Mouse (Mus musculus) megakaryocyte, embryonic 14.5 days (primary cell): Measurements from ENCODE around the gene Slfn5. TPM values are rescaled to one million over a fixed set of nuclear protein-coding genes. Genes with fewer than 3 reads are reported as not detected.
"Not testable (repeated sequence)": the region's sequence is repeated elsewhere in the genome, so short reads cannot be mapped to it uniquely, and the experiment has no call there.

Source experiments
- H3K27me3 ChIP-seq: replicated peaks from 2 replicates; pipeline ENCODE3; 2012; ENCODE audit warnings: inconsistent platforms
- H3K36me3 ChIP-seq: replicated peaks from 2 replicates; pipeline ENCODE3; 2012; ENCODE audit warnings: low read length, inconsistent platforms, mixed read lengths
- H3K4me1 ChIP-seq: 2 replicates; pipeline ENCODE4 v1.6.1; 2012; ENCODE audit warnings: inconsistent platforms
- H3K4me3 ChIP-seq: replicated peaks from 2 replicates; pipeline ENCODE3; 2012; ENCODE audit warnings: moderate library complexity, mild to moderate bottlenecking, inconsistent platforms
- H3K9me3 ChIP-seq: 2 replicates; pipeline ENCODE4 v1.6.1; 2012; ENCODE audit warnings: inconsistent platforms
- FLI1 ChIP-seq: IDR thresholded peaks from 2 replicates; pipeline ENCODE4 v1.6.1; 2012; ENCODE audit warnings: low read length, inconsistent platforms, mixed read lengths
- GATA1 ChIP-seq: IDR thresholded peaks from 3 replicates; pipeline ENCODE4 v1.6.1; 2012; ENCODE audit warnings: mixed read lengths, low read length, inconsistent platforms, borderline replicate concordance
- polyA plus RNA-seq: library from polyadenylated mRNA; stranded (reverse); fragments of >175 nt; gene quantifications from 2 replicates; pipeline ENCODE4 v1.2.3, GENCODE M21; 2012; ENCODE audit warnings: low replicate concordance; ENCODE audit not compliant: insufficient read depth

The Slfn5 gene
- polyA plus RNA-seq, 1 experiment: 1.5 TPM

- Histone ChIP-seq H3K4me3 (no peak overlapping the region), H3K36me3 (no peaks in the 10 kb centered on the region)
- no peak for TF ChIP-seq FLI1
- no peak for TF ChIP-seq GATA1
These were observed 19.8 kb downstream of the Slfn5 start for GRCm38 (mm10) chr11:82970712-82971589.

GRCm38 (mm10) chr11:82971590-82971974, 20.4 kb downstream of the Slfn5 start:
- no peaks in the 10 kb centered on the region for H3K36me3 ChIP-seq
- peaks cover 6% of the 10 kb centered on the region for H3K27me3 ChIP-seq
- TF ChIP-seq FLI1: no peak
- no peak for TF ChIP-seq GATA1
- H3K4me1 ChIP-seq: peaks cover 23% of the 10 kb centered on the region
- H3K9me3 ChIP-seq: no peaks in the 10 kb centered on the region
- no peak overlapping the region for H3K4me3 ChIP-seq

More at GRCm38 (mm10) chr11:82970712-82971589, 19.8 kb downstream of the Slfn5 start:
- H3K27me3 ChIP-seq: peaks cover 6% of the 10 kb centered on the region
- H3K9me3 ChIP-seq: no peaks in the 10 kb centered on the region
- H3K4me1 ChIP-seq: peaks cover 19% of the 10 kb centered on the region

GRCm38 (mm10) chr11:82973916-82974315, 22.8 kb downstream of the Slfn5 start:
- no peaks in the 10 kb centered on the region for H3K36me3 ChIP-seq
- no peak for TF ChIP-seq GATA1
- no peak for TF ChIP-seq FLI1
- peak overlapping the region; percentile 76 for H3K4me3 ChIP-seq
- peaks cover 36% of the 10 kb centered on the region for H3K4me1 ChIP-seq
- no peaks in the 10 kb centered on the region for H3K9me3 ChIP-seq
- peaks cover 2% of the 10 kb centered on the region for H3K27me3 ChIP-seq

GRCm38 (mm10) chr11:82982409-82982808, 31.3 kb downstream of the Slfn5 start:
- peaks cover 43% of the 10 kb centered on the region for H3K36me3 ChIP-seq
- H3K4me3 ChIP-seq, H3K4me1 ChIP-seq, H3K9me3 ChIP-seq, H3K27me3 ChIP-seq: not testable (repeated sequence)

GRCm38 (mm10) chr11:82983193-82983592, 32.0 kb downstream of the Slfn5 start:
- Histone ChIP-seq H3K4me1 (no peaks in the 10 kb centered on the region), H3K9me3 (peaks cover 5% of the 10 kb centered on the region), H3K4me3 (no peak overlapping the region), H3K27me3 (no peaks in the 10 kb centered on the region), H3K36me3 (peaks cover 46% of the 10 kb centered on the region)
- TF ChIP-seq FLI1 (no peak), GATA1 (no peak)

- H3K4me3 ChIP-seq: no peak overlapping the region
- TF ChIP-seq FLI1 (no peak), GATA1 (no peak)
- H3K4me1 ChIP-seq: peaks cover 26% of the 10 kb centered on the region
- H3K27me3 ChIP-seq: no peaks in the 10 kb centered on the region
- H3K9me3 ChIP-seq: peaks cover 5% of the 10 kb centered on the region
- H3K36me3 ChIP-seq: peaks cover 28% of the 10 kb centered on the region
These were observed 36.5 kb downstream of the Slfn5 start for GRCm38 (mm10) chr11:82987621-82988020.

GRCm38 (mm10) chr11:82989357-82989756, 38.2 kb downstream of the Slfn5 start:
- Histone ChIP-seq H3K9me3 (peaks cover 5% of the 10 kb centered on the region), H3K27me3 (no peaks in the 10 kb centered on the region), H3K4me3 (no peak overlapping the region), H3K36me3 (peaks cover 21% of the 10 kb centered on the region), H3K4me1 (peaks cover 29% of the 10 kb centered on the region)
- TF ChIP-seq FLI1: no peak
- TF ChIP-seq GATA1: no peak

GRCm38 (mm10) chr11:82990612-82991385, 39.6 kb downstream of the Slfn5 start:
- not testable (repeated sequence) for H3K9me3 ChIP-seq, H3K27me3 ChIP-seq
- H3K36me3 ChIP-seq: peaks cover 11% of the 10 kb centered on the region
- peak overlapping the region; percentile 93 for H3K4me3 ChIP-seq
- H3K4me1 ChIP-seq: peaks cover 31% of the 10 kb centered on the region

GRCm38 (mm10) chr11:82991469-82992166, 40.5 kb downstream of the Slfn5 start, which contains the start of gene Slfn9:
TSS of gene Slfn9 (minus strand) at chr11:82991830.
- Histone ChIP-seq H3K4me1 (peaks cover 31% of the 10 kb centered on the region), H3K9me3 (no peaks in the 10 kb centered on the region), H3K27me3 (no peaks in the 10 kb centered on the region), H3K36me3 (peaks cover 6% of the 10 kb centered on the region), H3K4me3 (peak within 1 kb of the TSS; percentile 93)
- TF ChIP-seq GATA1: no peak
- TF ChIP-seq FLI1: no peak
